Mouse (Mus musculus) liver, embryonic 16.5 days (tissue): Measurements from ENCODE around the gene Slc35b2. TPM values are rescaled to one million over a fixed set of nuclear protein-coding genes. Genes with fewer than 3 reads are reported as not detected.

Experiments
- ATAC-seq: fragments of 200-750 bp; cut with Nextera tagmentation; 2 replicates; pipeline ENCODE4 v1.8.0; 2017; ENCODE audit warnings: low read depth, mild to moderate bottlenecking, moderate number of reproducible peaks, moderate library complexity
- H3K27ac ChIP-seq: fragments of 300-500 bp; sonication (generic); 2 replicates; pipeline ENCODE4 v1.5.1; 2014; ENCODE audit warnings: mild to moderate bottlenecking, low read length
- H3K27me3 ChIP-seq: fragments of 300-500 bp; sonication (generic); 2 replicates; pipeline ENCODE4 v1.6.1; 2014; ENCODE audit warnings: low read depth, low read length, mixed read lengths; ENCODE audit not compliant: control insufficient read depth, insufficient read depth
- H3K36me3 ChIP-seq: fragments of 300-500 bp; sonication (generic); 2 replicates; pipeline ENCODE4 v1.6.1; 2014; ENCODE audit warnings: mild to moderate bottlenecking; ENCODE audit not compliant: control insufficient read depth, insufficient read depth
- H3K4me1 ChIP-seq: fragments of 300-500 bp; sonication (generic); 2 replicates; pipeline ENCODE4 v1.6.1; 2014; ENCODE audit warnings: low read depth, low read length, mixed read lengths; ENCODE audit not compliant: control insufficient read depth
- H3K4me2 ChIP-seq: fragments of 300-500 bp; sonication (generic); 2 replicates; pipeline ENCODE4 v1.6.1; 2014; ENCODE audit warnings: low read depth, low read length, mixed read lengths
- H3K4me3 ChIP-seq: fragments of 300-500 bp; sonication (generic); 2 replicates; pipeline ENCODE4 v1.5.1; 2014; ENCODE audit warnings: low read depth, mild to moderate bottlenecking, low read length
- H3K9ac ChIP-seq: fragments of 300-500 bp; sonication (generic); 2 replicates; pipeline ENCODE4 v1.6.1; 2014; ENCODE audit warnings: low read depth, low read length
- H3K9me3 ChIP-seq: fragments of 300-500 bp; sonication (generic); replicated peaks from 2 replicates; pipeline ENCODE4 v1.6.1; 2016; ENCODE audit warnings: low read length; ENCODE audit not compliant: control insufficient read depth
- WGBS: fragments of 180-500 bp; shearing (Covaris S2); extraction: QIAGEN DNeasy Blood & Tissue Kit; methylation state at CpG from one replicate; pipeline ENCODE4 v1.1.7; 2014; ENCODE audit not compliant: insufficient replicate concordance; 5-methylcytosine and 5-hydroxymethylcytosine counted together
- polyA plus RNA-seq: library from polyadenylated mRNA; unstranded; fragments of >200 nt; fragmentation: Nextera tagmentation; extraction: Ambion mirVana; gene quantifications from 2 replicates; pipeline ENCODE4 v1.2.1, GENCODE M21; 2015

Gene Slc35b2
- polyA plus RNA-seq, 1 experiment from 2014 or later: 46.5 TPM

- ATAC-seq: no peak
- Histone ChIP-seq H3K27ac (no peak overlapping the region), H3K9ac (no peak overlapping the region), H3K4me1 (peaks cover 23% of the 10 kb centered on the region), H3K27me3 (no peaks in the 10 kb centered on the region), H3K4me2 (no peak overlapping the region), H3K9me3 (no peaks in the 10 kb centered on the region), H3K36me3 (peaks cover 50% of the 10 kb centered on the region), H3K4me3 (no peak overlapping the region)
- 60% methylated on average over 18 of the region's 18 CpGs for WGBS
Observed at GRCm38 (mm10) chr17:45566360-45567161, 2.9 kb downstream of the Slc35b2 start.

- no peak overlapping the region for H3K9ac ChIP-seq
- no peaks in the 10 kb centered on the region for H3K9me3 ChIP-seq
- H3K27me3 ChIP-seq: no peaks in the 10 kb centered on the region
- no peak overlapping the region for H3K4me3 ChIP-seq
- H3K36me3 ChIP-seq: peaks cover 52% of the 10 kb centered on the region
- 40% methylated on average over 4 of the region's 4 CpGs for WGBS
- ATAC-seq: no peak
- no peak overlapping the region for H3K27ac ChIP-seq
- H3K4me2 ChIP-seq: no peak overlapping the region
- H3K4me1 ChIP-seq: peaks cover 23% of the 10 kb centered on the region
Observed at GRCm38 (mm10) chr17:45567162-45567601, 3.5 kb downstream of the Slc35b2 start.

GRCm38 (mm10) chr17:45568990-45569389 lies 5.3 kb downstream of the Slc35b2 start:
- H3K9ac ChIP-seq: no peak overlapping the region
- H3K36me3 ChIP-seq: peaks cover 52% of the 10 kb centered on the region
- no peak overlapping the region for H3K4me3 ChIP-seq
- H3K4me1 ChIP-seq: peaks cover 27% of the 10 kb centered on the region
- no peaks in the 10 kb centered on the region for H3K27me3 ChIP-seq
- H3K9me3 ChIP-seq: no peaks in the 10 kb centered on the region
- no peak overlapping the region for H3K4me2 ChIP-seq
- ATAC-seq: no peak
- WGBS: 85% methylated on average over 12 of the region's 12 CpGs
- no peak overlapping the region for H3K27ac ChIP-seq

GRCm38 (mm10) chr17:45569999-45570398 lies 6.3 kb downstream of the Slc35b2 start:
- peaks cover 29% of the 10 kb centered on the region for H3K4me1 ChIP-seq
- ATAC-seq: no peak
- no peak overlapping the region for H3K4me2 ChIP-seq
- H3K4me3 ChIP-seq: no peak overlapping the region
- H3K36me3 ChIP-seq: peaks cover 52% of the 10 kb centered on the region
- H3K27ac ChIP-seq: no peak overlapping the region
- WGBS: 69% methylated on average over 4 of the region's 4 CpGs
- H3K9ac ChIP-seq: no peak overlapping the region
- no peaks in the 10 kb centered on the region for H3K27me3 ChIP-seq
- no peaks in the 10 kb centered on the region for H3K9me3 ChIP-seq

GRCm38 (mm10) chr17:45572103-45573086 lies 8.7 kb downstream of the Slc35b2 start:
- no peaks in the 10 kb centered on the region for H3K9me3 ChIP-seq
- H3K4me1 ChIP-seq: peaks cover 24% of the 10 kb centered on the region
- H3K4me2 ChIP-seq: peak overlapping the region; percentile 97
- H3K27ac ChIP-seq: peak overlapping the region; percentile 94
- H3K36me3 ChIP-seq: peaks cover 40% of the 10 kb centered on the region
- peak overlapping the region; percentile 93 for H3K4me3 ChIP-seq
- peak overlapping the region; percentile 96 for H3K9ac ChIP-seq
- under 1% methylated on average over 54 of the region's 57 CpGs for WGBS
- peak; percentile 47 for ATAC-seq
- no peaks in the 10 kb centered on the region for H3K27me3 ChIP-seq

- peaks cover 35% of the 10 kb centered on the region for H3K36me3 ChIP-seq
- 0% methylated on average over 41 of the region's 41 CpGs for WGBS
- peaks cover 24% of the 10 kb centered on the region for H3K4me1 ChIP-seq
- peak within 1 kb of the TSS; percentile 93 for H3K4me3 ChIP-seq
- H3K9ac ChIP-seq: peak within 1 kb of the TSS; percentile 96
- peak within 1 kb of the TSS; percentile 97 for H3K4me2 ChIP-seq
- ATAC-seq: peak; percentile 80
- peak within 1 kb of the TSS; percentile 94 for H3K27ac ChIP-seq
- H3K9me3 ChIP-seq: no peaks in the 10 kb centered on the region
- no peaks in the 10 kb centered on the region for H3K27me3 ChIP-seq
Observed at GRCm38 (mm10) chr17:45573087-45573779, 9.6 kb downstream of the Slc35b2 start, which contains the start of gene Hsp90ab1. Gene Hsp90ab1, minus strand, starts transcription at chr17:45573271.

- peaks cover 26% of the 10 kb centered on the region for H3K4me1 ChIP-seq
- H3K27me3 ChIP-seq: no peaks in the 10 kb centered on the region
- 1% methylated on average over 18 of the region's 18 CpGs for WGBS
- peak overlapping the region; percentile 93 for H3K4me3 ChIP-seq
- no peaks in the 10 kb centered on the region for H3K9me3 ChIP-seq
- H3K9ac ChIP-seq: peak overlapping the region; percentile 96
- ATAC-seq: peak; percentile 69
- H3K4me2 ChIP-seq: peak overlapping the region; percentile 97
- H3K27ac ChIP-seq: peak overlapping the region; percentile 94
- peaks cover 30% of the 10 kb centered on the region for H3K36me3 ChIP-seq
Observed at GRCm38 (mm10) chr17:45573780-45574123, 10.1 kb downstream of the Slc35b2 start.

- H3K9ac ChIP-seq: peak overlapping the region; percentile 96
- H3K4me1 ChIP-seq: peaks cover 26% of the 10 kb centered on the region
- WGBS: 1% methylated on average over 17 of the region's 17 CpGs
- H3K9me3 ChIP-seq: no peaks in the 10 kb centered on the region
- peak overlapping the region; percentile 97 for H3K4me2 ChIP-seq
- peak overlapping the region; percentile 94 for H3K27ac ChIP-seq
- no peaks in the 10 kb centered on the region for H3K27me3 ChIP-seq
- H3K4me3 ChIP-seq: peak overlapping the region; percentile 93
- peaks cover 25% of the 10 kb centered on the region for H3K36me3 ChIP-seq
- ATAC-seq: peak; percentile 67
Observed at GRCm38 (mm10) chr17:45574129-45574761, 10.6 kb downstream of the Slc35b2 start.
